Mouse (Mus musculus): ENCODE data around the gene Prnp. TPM values are rescaled to one million over a fixed set of nuclear protein-coding genes. Genes with fewer than 3 reads are reported as not detected.

The Prnp gene
- total and polyA plus RNA-seq, 3 experiments, result 18.3 to 24.0 TPM; not detected in 1

DNA sequence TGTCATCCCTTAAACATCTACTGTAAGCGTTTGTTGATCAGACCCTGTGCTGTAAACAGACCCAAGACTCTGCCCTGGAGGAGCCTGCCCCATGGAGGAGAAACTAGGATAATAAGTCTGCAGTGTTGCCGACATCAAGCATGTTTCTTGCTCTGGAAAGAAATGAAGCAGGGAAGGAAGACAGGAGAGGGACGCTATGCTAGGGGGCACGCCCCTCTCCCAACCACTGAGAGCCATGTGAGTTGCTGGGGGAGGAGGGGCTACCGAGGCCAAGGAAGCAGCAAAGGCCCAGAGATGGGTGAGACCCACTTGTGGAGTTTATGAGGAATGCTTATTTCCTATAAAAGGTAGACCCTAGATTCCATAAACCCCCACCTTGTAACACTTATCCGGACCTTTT lies 23.3 kb downstream of the Prnp start:
- H3K36me3 ChIP-seq (ENCODE audit: control insufficient read depth in 1 of 2, insufficient read depth in 2 of 2, low read length in 2 of 2), result no peaks in the 10 kb centered on the region

DNA sequence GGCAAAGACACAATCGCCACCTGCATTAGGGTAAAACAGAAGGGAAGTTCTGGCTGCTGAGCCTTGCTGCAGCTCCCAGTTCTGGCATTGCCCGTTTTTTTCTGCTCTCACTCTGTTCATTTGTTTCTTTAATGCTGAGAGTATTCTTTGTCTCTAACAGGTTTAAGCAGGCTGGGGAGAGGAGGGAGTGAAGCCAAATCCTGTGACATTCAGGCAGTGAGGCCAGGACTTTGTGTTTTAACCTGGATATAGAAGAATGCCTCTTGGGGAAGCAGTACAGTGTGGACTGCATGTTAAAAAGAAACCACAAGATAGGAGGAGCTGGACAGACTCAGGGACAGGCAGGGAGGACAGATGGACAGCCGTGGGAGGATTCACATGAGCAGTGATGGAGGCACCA lies 23.9 kb downstream of the Prnp start:
- Histone ChIP-seq H3K4me3 (ENCODE audit: control insufficient read depth in 1 of 2, insufficient read depth in 1 of 2, low read depth in 2 of 2, low read length in 2 of 2) (no peak overlapping the region), H3K27me3 (ENCODE audit: control insufficient read depth in 1 of 2, insufficient read depth in 2 of 2, low read length in 2 of 2) (no peaks in the 10 kb centered on the region), H3K9ac (ENCODE audit: control insufficient read depth, low read depth, low read length, poor library complexity, severe bottlenecking) (no peak overlapping the region), H3K4me1 (ENCODE audit: control insufficient read depth in 1 of 2, insufficient read depth in 2 of 2, low read length in 2 of 2) (no peaks in the 10 kb centered on the region), H3K79me2 (ENCODE audit: control insufficient read depth, insufficient read depth, low read length, poor library complexity) (no peaks in the 10 kb centered on the region), H3K27ac (ENCODE audit: control insufficient read depth, low read depth, low read length) (no peak overlapping the region), H3K9me3 (replicated peaks; ENCODE audit: insufficient read depth, low read length) (no peaks in the 10 kb centered on the region), H3K36me3 (ENCODE audit: control insufficient read depth in 1 of 2, insufficient read depth in 2 of 2, low read length in 2 of 2) (no peaks in the 10 kb centered on the region)
- TF ChIP-seq KAT2A (conservative IDR thresholded peaks at IDR 0.05; ENCODE audit: low read depth, low read length) (no peak), ZMIZ1 (IDR thresholded peaks at IDR 0.05; ENCODE audit: low read depth, low read length) (no peak), BHLHE40 (IDR thresholded peaks at IDR 0.05; ENCODE audit: borderline replicate concordance, low read depth, low read length) (no peak), RAD21 (IDR thresholded peaks at IDR 0.05; ENCODE audit: low read depth, low read length) (no peak), SIN3A (IDR thresholded peaks at IDR 0.05; ENCODE audit: low read length) (no peak), ETS1 (IDR thresholded peaks at IDR 0.05; ENCODE audit: low read depth, low read length) (no peak), TCF12 (IDR thresholded peaks at IDR 0.05; ENCODE audit: low read depth, low read length) (no peak), TBP (IDR thresholded peaks at IDR 0.05; ENCODE audit: low read depth, low read length) (no peak), ZKSCAN1 (IDR thresholded peaks at IDR 0.05; ENCODE audit: low read depth, low read length) (no peak), E2F4 (IDR thresholded peaks at IDR 0.05; ENCODE audit: borderline replicate concordance, low read depth, low read length) (no peak), EP300 (IDR thresholded peaks at IDR 0.05; ENCODE audit: low read depth in 1 of 2, low read length in 2 of 2) (no peak), CHD2 (IDR thresholded peaks at IDR 0.05; ENCODE audit: low read length) (no peak), HCFC1 (IDR thresholded peaks at IDR 0.05; ENCODE audit: low read depth, low read length) (no peak), MYC (IDR thresholded peaks at IDR 0.05; ENCODE audit: low read depth, low read length) (no peak), TAL1 (IDR thresholded peaks at IDR 0.05; ENCODE audit: low read length) (no peak), GABPA (IDR thresholded peaks at IDR 0.05; ENCODE audit: low read depth, low read length) (no peak), SMC3 (IDR thresholded peaks at IDR 0.05; ENCODE audit: low read depth, low read length) (no peak), MXI1 (IDR thresholded peaks at IDR 0.05; ENCODE audit: low read depth, low read length) (no peak)
- DNase-seq (ENCODE audit: low read depth, low spot score), result no peak

More for the DNA sequence above, 23.3 kb downstream of the Prnp start:
- H3K9me3 ChIP-seq (replicated peaks; ENCODE audit: insufficient read depth, low read length), result no peaks in the 10 kb centered on the region
- H3K4me1 ChIP-seq (ENCODE audit: control insufficient read depth in 1 of 2, insufficient read depth in 2 of 2, low read length in 2 of 2), result no peaks in the 10 kb centered on the region
- TF ChIP-seq MXI1 (IDR thresholded peaks at IDR 0.05; ENCODE audit: low read depth, low read length), result no peak
- no peak for TF ChIP-seq USF2 (IDR thresholded peaks at IDR 0.05; ENCODE audit: borderline replicate concordance in 1 of 2, insufficient read depth in 1 of 2, low read depth in 1 of 2, low read length in 2 of 2)
- TF ChIP-seq TCF12 (IDR thresholded peaks at IDR 0.05; ENCODE audit: low read depth, low read length), result no peak
- no peak for TF ChIP-seq ETS1 (IDR thresholded peaks at IDR 0.05; ENCODE audit: low read depth, low read length)
- TF ChIP-seq E2F4 (IDR thresholded peaks at IDR 0.05; ENCODE audit: borderline replicate concordance, low read depth, low read length), result no peak
- no peak for TF ChIP-seq USF1 (IDR thresholded peaks at IDR 0.05; ENCODE audit: low read depth, low read length)
- TF ChIP-seq NELFE (IDR thresholded peaks at IDR 0.05; ENCODE audit: low read depth, low read length), result no peak
- TF ChIP-seq UBTF (IDR thresholded peaks at IDR 0.05; ENCODE audit: borderline replicate concordance, insufficient read depth, low read depth, low read length), result no peak
- no peak for TF ChIP-seq MAFK (IDR thresholded peaks at IDR 0.05; ENCODE audit: borderline replicate concordance, low read depth, low read length)
- TF ChIP-seq ZKSCAN1 (IDR thresholded peaks at IDR 0.05; ENCODE audit: low read depth, low read length), result no peak
- no peak for DNase-seq (ENCODE audit: low read depth, low spot score)
- H3K4me3 ChIP-seq (ENCODE audit: control insufficient read depth in 1 of 2, insufficient read depth in 1 of 2, low read depth in 2 of 2, low read length in 2 of 2), result no peak overlapping the region
- H3K9ac ChIP-seq (ENCODE audit: control insufficient read depth, low read depth, low read length, poor library complexity, severe bottlenecking), result no peak overlapping the region
- H3K79me2 ChIP-seq (ENCODE audit: control insufficient read depth, insufficient read depth, low read length, poor library complexity), result no peaks in the 10 kb centered on the region
- no peaks in the 10 kb centered on the region for H3K27me3 ChIP-seq (ENCODE audit: control insufficient read depth in 1 of 2, insufficient read depth in 2 of 2, low read length in 2 of 2)
- H3K27ac ChIP-seq (ENCODE audit: control insufficient read depth, low read depth, low read length), result no peak overlapping the region
